ENCODE assay signal across 9 mouse cellular contexts in the genomic region with DNA sequence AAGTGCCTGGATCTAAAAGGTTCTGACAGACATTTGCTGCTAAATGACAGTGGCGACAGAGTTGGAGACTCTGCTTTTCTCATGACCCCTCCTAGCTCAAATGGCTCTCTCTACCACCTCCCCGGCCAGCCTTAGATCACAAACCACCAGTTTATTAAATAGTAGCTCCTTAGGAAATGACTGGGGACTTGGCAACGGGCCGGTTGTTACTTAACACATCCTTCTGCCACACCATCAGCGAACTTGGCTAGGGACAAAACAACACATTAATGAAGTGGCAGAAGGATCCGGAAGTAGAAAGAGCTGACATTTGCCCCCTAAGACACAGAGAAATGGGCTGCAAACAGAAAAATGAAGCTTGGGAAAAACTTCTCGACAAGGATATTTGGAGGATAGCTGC.
DNase-seq lines count a peak whose midpoint lies in the region; ATAC-seq and TF ChIP-seq lines count a peak whose summit lies in the region.
"Had no signal": no experiment of that assay in that cellular context is flagged by ENCODE, and none has a peak within 500 bp of the region (broad histone marks: within the 10 kb centered on the region; RNA-seq: fewer than 3 reads in every experiment).

No protein-coding gene starts in this region.

- no peak for TF ChIP-seq CTCF in lung, embryonic 14.5 days (IDR thresholded peaks at IDR 0.05; ENCODE audit: low read depth)

- H3K27me3 ChIP-seq in lung, embryonic 14.5 days (ENCODE audit: insufficient read depth, low read length), result no peaks in the 10 kb centered on the region
- H3K27me3 ChIP-seq in midbrain, embryonic 14.5 days (ENCODE audit: control insufficient read depth, insufficient read depth, low read length), result no peaks in the 10 kb centered on the region
- no peaks in the 10 kb centered on the region for H3K27me3 ChIP-seq in midbrain, embryonic 10.5 days (ENCODE audit: low read depth, poor library complexity, severe bottlenecking)
- H3K27me3 ChIP-seq: Patski had no signal

- peaks cover 4% of the 10 kb centered on the region; the same call in 1 of the 2 replicates for H3K36me3 ChIP-seq in lung, embryonic 14.5 days (ENCODE audit: insufficient read depth)
- no peaks in the 10 kb centered on the region for H3K36me3 ChIP-seq in midbrain, embryonic 14.5 days (ENCODE audit: control insufficient read depth, insufficient read depth, low read length)
- 0 out of 2 replicates have a peak, but pooled peaks cover 12% of the 10 kb centered on the region for H3K36me3 ChIP-seq in midbrain, embryonic 10.5 days

- peak; percentile 20 to 33 for DNase-seq in cerebellum, postnatal 14 days
- no peak for DNase-seq in cerebellum, adult 9-11 months
- peak; percentile 42 to 65 for DNase-seq in adrenal gland, postnatal 36 days
- DNase-seq in lung, embryonic 14.5 days, result peak; percentile 98
- no peak for DNase-seq in midbrain, embryonic 14.5 days
- DNase-seq in midbrain, embryonic 10.5 days (ENCODE audit: low spot score), result no peak
- DNase-seq in spleen, adult 18-20 months, result no peak

- H3K9me3 ChIP-seq in lung, embryonic 14.5 days (ENCODE audit: low read depth, low read length), result no peaks in the 10 kb centered on the region
- no peaks in the 10 kb centered on the region for H3K9me3 ChIP-seq in midbrain, embryonic 14.5 days (ENCODE audit: control insufficient read depth, low read length)
- H3K9me3 ChIP-seq in midbrain, embryonic 10.5 days (replicated peaks), result no peaks in the 10 kb centered on the region

- H3K27ac ChIP-seq in lung, embryonic 14.5 days (ENCODE audit: low read depth), result peak overlapping the region; percentile 86
- H3K27ac ChIP-seq in midbrain, embryonic 14.5 days (replicated peaks; ENCODE audit: low read depth, low read length), result no peak overlapping the region
- no peak overlapping the region for H3K27ac ChIP-seq in midbrain, embryonic 10.5 days (replicated peaks)

- peak overlapping the region; percentile 25; the same call in 1 of the 2 replicates for H3K4me2 ChIP-seq in lung, embryonic 14.5 days
- no peak overlapping the region for H3K4me2 ChIP-seq in midbrain, embryonic 14.5 days (ENCODE audit: low read length)

- peaks cover 50% of the 10 kb centered on the region for H3K4me1 ChIP-seq in lung, embryonic 14.5 days (ENCODE audit: insufficient read depth)
- peaks cover 13% of the 10 kb centered on the region for H3K4me1 ChIP-seq in midbrain, embryonic 14.5 days (ENCODE audit: control insufficient read depth, insufficient read depth, low read length)
- peaks cover 49% of the 10 kb centered on the region for H3K4me1 ChIP-seq in midbrain, embryonic 10.5 days

- no peak overlapping the region for H3K4me3 ChIP-seq in lung, embryonic 14.5 days (ENCODE audit: low read depth, low read length)
- no peak overlapping the region for H3K4me3 ChIP-seq in midbrain, embryonic 14.5 days (replicated peaks; ENCODE audit: low read depth, low read length)
- H3K4me3 ChIP-seq in midbrain, embryonic 10.5 days, result no peak overlapping the region

- 29% methylated on average over 7 of the region's 7 CpGs for WGBS in lung, embryonic 14.5 days
- 88% methylated on average over 7 of the region's 7 CpGs for WGBS in midbrain, embryonic 14.5 days
- 87% methylated on average over 7 of the region's 7 CpGs for WGBS in midbrain, embryonic 10.5 days

- no peak overlapping the region for H3K9ac ChIP-seq in lung, embryonic 14.5 days
- no peak overlapping the region for H3K9ac ChIP-seq in midbrain, embryonic 14.5 days (replicated peaks; ENCODE audit: low read length)

- ATAC-seq in hematopoietic stem cell, adult 5-6 weeks (replicated peaks in 1 of 2; ENCODE audit: insufficient read depth in 1 of 2, low FRiP score in 2 of 2, low TSS enrichment in 1 of 2, low read depth in 1 of 2, poor library complexity in 2 of 2, severe bottlenecking in 2 of 2), result peak; percentile 39 to 41; a peak in 2 of 4 replicates
- peak; percentile 81 for ATAC-seq in lung, embryonic 14.5 days (ENCODE audit: insufficient read depth)
- ATAC-seq in midbrain, embryonic 14.5 days (ENCODE audit: low FRiP score, low TSS enrichment), result no peak
- ATAC-seq: Patski had no signal

Comparison
In these comparisons a context has a peak if more than half of its experiments do, and no peak if none do; other contexts are left out.
1. DNase-seq: peak in cerebellum, postnatal 14 days (2 of 2), adrenal gland, postnatal 36 days (2 of 2) and lung, embryonic 14.5 days (single experiment); none in cerebellum, adult 9-11 months (single experiment), midbrain, embryonic 14.5 days (single experiment), midbrain, embryonic 10.5 days (single experiment) and spleen, adult 18-20 months (0 of 2).